Mouse (Mus musculus) liver, adult (tissue): ENCODE results near the gene Itgav.

Source experiments
- GATA4 ChIP-seq: IDR thresholded peaks from 2 replicates; pipeline ENCODE4 v1.6.1; 2014; ENCODE audit warnings: mild to moderate bottlenecking, low read length; ENCODE audit not compliant: insufficient replicate concordance

Gene Itgav

GRCm38 (mm10) chr2:83733981-83734393, 9.8 kb downstream of the Itgav start:
- no peak for TF ChIP-seq GATA4

GRCm38 (mm10) chr2:83735276-83735675, 11.1 kb downstream of the Itgav start:
- TF ChIP-seq GATA4 = no peak

DNA sequence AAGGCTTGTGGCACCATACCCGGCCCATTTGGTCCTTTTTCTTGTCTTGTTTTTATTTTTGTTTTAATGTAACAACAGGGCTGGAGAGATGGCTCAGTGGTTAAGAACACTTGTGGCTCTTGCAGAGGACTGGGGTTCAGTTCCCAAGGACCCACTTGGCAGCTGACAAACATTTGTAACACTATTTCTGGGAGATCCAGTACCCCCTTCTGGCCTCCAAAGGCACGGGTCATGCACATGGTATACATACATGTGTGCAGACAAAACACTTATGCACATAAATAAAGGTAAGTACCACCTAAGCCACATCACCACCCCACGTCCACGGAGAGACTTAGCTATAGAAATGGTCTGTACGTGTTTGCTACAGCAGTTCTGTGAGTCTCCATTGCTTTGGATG, 12.6 kb downstream of the Itgav start:
- TF ChIP-seq GATA4 = no peak

- TF ChIP-seq GATA4 = no peak
Measured at GRCm38 (mm10) chr2:83738586-83739251, 14.5 kb downstream of the Itgav start.

DNA sequence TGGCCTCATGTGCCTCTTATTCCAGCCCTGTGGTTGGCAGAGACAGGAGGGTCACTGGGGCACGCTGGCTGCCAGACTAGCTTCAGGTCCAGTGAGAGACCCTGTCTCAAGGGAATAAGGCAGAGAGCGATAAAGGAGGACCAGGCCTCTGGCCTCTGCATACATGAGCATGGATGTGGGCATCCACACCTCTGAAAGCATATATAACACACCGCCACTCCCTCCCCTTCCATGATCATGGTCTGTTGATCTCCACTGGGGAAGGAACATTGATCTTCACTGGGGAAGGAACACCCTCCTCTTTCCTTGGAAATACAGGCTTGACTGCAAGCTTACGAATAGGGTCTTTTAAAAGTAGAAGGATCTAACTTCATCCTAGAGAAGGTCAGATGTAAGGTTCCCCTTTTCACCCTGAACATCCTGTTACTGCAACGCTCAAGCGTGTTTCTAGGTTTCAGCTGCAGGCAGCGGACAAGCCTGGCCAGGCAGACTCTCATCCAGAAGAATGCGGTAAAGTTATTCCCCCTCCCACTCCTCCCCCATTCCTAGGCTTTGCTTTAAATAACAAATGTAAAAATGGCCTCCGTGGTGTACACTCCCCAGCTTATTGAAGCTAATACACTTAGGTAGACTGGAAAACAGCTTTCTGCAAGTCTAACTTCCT, 15.4 kb downstream of the Itgav start:
- no peak for TF ChIP-seq GATA4

GRCm38 (mm10) chr2:83740601-83741031, 16.4 kb downstream of the Itgav start:
- no peak for TF ChIP-seq GATA4

GRCm38 (mm10) chr2:83742210-83742609, 18.0 kb downstream of the Itgav start:
- no peak for TF ChIP-seq GATA4

DNA sequence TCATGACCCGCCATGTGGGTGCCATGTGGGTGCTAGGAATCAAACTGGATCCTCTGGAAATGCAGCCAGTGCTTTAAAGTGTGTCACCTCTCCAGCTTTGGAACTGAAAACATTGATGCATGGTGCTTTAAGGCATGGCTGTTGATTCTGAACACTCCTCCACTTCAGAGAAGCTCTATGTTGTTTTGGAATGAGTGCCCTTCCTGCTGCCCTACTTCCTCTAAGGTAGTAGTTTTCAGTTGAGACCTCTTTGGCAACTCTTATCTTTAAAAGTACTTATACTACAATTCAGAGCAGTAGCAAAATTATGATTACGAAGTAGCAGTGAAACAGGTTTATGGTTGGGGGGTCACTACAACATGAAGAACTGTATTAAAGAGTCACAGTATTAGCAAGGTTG, 18.6 kb downstream of the Itgav start:
- TF ChIP-seq GATA4 = no peak

- no peak for TF ChIP-seq GATA4
Measured at GRCm38 (mm10) chr2:83744276-83744952, 20.2 kb downstream of the Itgav start.

DNA sequence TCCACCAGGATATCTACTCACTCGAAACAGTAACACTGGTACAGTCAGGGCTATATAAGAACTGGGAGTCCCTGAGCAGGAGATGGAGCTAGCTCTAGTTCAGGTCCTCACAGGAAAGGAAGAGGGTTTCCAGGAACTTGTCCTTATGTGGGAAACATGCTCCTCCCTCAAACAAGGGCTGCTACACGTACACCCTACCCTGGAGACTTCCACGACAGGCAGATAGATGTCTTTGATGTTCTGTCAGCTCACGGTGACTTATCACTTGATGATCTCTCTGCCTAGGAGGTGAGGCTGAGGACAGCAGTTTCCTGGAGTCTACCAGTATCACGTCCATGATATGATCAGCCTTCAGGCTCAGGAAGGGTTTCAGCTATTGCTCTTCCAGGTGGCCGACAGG, 21.1 kb downstream of the Itgav start:
- no peak for TF ChIP-seq GATA4

GRCm38 (mm10) chr2:83748581-83749118, 24.5 kb downstream of the Itgav start:
- no peak for TF ChIP-seq GATA4

DNA sequence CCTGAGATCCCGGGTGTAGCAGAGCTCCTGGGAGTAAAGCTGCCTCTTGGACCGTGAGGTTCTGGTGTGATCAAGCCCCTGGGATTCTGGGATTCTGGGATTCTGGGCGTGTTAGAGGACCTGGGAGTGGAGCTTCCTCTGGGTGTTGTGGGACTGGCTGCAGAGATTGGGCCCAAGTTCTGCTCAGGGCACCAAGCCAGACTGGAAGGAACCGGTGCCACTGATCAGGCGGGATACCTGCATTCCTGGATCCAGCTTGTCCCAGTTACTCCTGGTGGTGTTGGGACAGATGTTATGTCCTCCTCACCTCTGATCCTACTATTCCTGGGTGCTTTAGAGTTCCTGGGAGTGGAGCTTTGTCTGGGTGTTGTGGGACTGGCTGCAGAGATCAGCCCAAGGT, 28.8 kb downstream of the Itgav start:
- TF ChIP-seq GATA4 = no peak

DNA sequence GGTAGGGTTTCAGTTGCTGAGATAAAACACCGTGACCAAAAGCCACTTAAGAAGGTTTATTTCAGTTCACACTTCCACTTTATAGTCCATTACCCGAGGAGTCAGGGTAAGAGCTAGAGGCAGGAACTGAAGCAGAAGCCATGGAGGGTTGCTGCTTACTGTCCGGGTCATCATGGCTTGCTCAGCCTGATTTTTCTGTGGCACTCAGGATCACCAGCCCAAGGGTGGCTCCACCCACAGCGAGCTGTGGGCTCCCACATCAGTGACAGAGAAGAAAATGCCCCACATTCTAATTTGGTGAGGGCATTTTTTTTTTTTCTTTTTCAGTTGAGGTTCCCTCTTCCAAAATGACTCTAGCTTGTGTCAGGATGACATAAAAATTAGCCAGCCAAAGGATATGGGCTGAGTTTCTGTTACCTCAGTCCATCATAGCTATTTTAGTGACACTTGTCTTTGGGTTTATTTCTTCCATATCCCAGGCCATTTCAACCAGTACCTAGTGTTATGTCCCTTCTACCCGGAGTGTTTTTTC, 30.2 kb downstream of the Itgav start:
- no peak for TF ChIP-seq GATA4

DNA sequence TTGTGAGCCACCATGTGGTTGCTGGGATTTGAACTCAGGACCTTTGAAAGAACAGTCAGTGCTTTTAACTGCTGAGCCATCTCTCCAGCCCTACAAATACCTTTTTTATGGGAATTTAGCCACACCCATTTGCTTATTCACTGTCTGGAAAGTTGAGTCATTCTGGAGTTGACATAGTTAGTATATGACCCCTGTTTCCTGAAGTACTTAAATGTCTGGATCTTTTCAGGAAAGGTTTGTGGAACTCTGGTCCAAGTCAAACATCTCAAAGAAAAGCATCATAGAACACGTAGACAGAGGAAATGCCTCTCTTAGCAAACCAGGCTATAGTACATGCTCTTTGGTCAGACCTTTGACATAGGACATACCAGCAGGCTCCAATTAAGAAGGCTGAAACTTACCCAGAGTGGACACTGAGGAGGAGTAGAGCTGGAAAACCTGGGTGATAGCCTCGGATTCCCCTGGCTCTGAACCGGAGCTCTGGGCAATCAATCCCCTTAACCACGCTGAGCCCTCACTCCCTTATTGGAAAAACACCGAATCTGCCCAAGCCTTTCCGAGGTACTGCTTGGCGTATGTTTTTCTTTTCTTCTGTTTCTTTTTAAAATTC, 34.5 kb downstream of the Itgav start:
- no peak for TF ChIP-seq GATA4

DNA sequence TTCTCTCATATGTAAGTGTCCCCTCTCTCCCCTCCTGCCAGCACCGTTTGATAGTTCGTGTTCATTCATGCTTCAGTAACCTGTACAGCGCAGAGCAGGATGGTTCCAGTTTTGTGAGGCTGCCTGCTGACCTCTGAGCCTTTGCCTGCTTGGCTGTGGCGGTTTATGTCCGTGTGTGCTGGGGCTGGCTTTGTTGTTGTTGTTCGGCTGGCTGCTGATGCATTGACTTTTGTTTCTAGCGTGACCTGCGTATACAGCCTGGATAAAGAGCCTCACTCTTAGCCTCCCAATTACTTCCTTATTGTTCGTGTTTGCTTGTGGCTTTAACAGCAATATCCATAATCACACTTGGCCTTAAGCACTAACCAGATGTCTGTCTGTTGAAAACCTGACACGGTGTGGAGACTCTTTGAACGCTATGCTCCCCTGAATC, 35.0 kb downstream of the Itgav start:
- TF ChIP-seq GATA4 = no peak
